Mouse (Mus musculus): Measurements from ENCODE around the gene Pyy. TPM values are rescaled to one million over a fixed set of nuclear protein-coding genes. Genes with fewer than 3 reads are reported as not detected.

Pyy gene
- total RNA-seq, 2 experiments from 2014 or later: not detected

- intact Hi-C loops (cut with DNase I): no loop called here
- DNase-seq (ENCODE audit: low spot score in 2 of 2): peak; percentile 65 to 70
Observed at GRCm38 (mm10) chr11:102096887-102097391, 10.7 kb downstream of the Pyy start.

GRCm38 (mm10) chr11:102096446-102096845 lies 11.2 kb downstream of the Pyy start:
- intact Hi-C loops (cut with DNase I): no loop called here
- no peak for DNase-seq (ENCODE audit: low spot score in 2 of 2)

GRCm38 (mm10) chr11:102095676-102096075 lies 12.0 kb downstream of the Pyy start:
- intact Hi-C loops (cut with DNase I): no loop called here
- DNase-seq (ENCODE audit: low spot score in 2 of 2): no peak

- peak; percentile 73 to 81 for DNase-seq (ENCODE audit: low spot score in 2 of 2)
- intact Hi-C loops (cut with DNase I): loop anchor here (2.0 kb wide), 1 partner anchor 102 kb away; the partner anchor contains the start of gene Dusp3
Observed at GRCm38 (mm10) chr11:102089088-102089808, 18.4 kb downstream of the Pyy start.

GRCm38 (mm10) chr11:102087931-102088898 lies 19.4 kb downstream of the Pyy start, which contains the start of gene Mpp2:
TSS of gene Mpp2 (minus strand) at chr11:102088515.
- DNase-seq (ENCODE audit: low spot score in 2 of 2): peak; percentile 74 to 77
- intact Hi-C loops (cut with DNase I): loop anchor here (1.0 to 2.0 kb wide), 2 partner anchors 27 to 101 kb away; partner anchors contain the start of gene Dusp3

- DNase-seq (ENCODE audit: low spot score in 2 of 2): peak; percentile 82 to 89
- intact Hi-C loops (cut with DNase I): no loop called here
Observed at GRCm38 (mm10) chr11:102087081-102087751, 20.4 kb downstream of the Pyy start.

GRCm38 (mm10) chr11:102086331-102086730 lies 21.3 kb downstream of the Pyy start:
- intact Hi-C loops (cut with DNase I): no loop called here
- peak; percentile 77 to 94 for DNase-seq (ENCODE audit: low spot score in 2 of 2)

GRCm38 (mm10) chr11:102084159-102084558 lies 23.5 kb downstream of the Pyy start:
- intact Hi-C loops (cut with DNase I): no loop called here
- DNase-seq (ENCODE audit: low spot score in 2 of 2): no peak

GRCm38 (mm10) chr11:102083193-102083592 lies 24.4 kb downstream of the Pyy start:
- intact Hi-C loops (cut with DNase I): no loop called here
- peak in 1 of 2 experiments; percentile 67 for DNase-seq (ENCODE audit: low spot score in 2 of 2)

GRCm38 (mm10) chr11:102082322-102082721 lies 25.3 kb downstream of the Pyy start:
- intact Hi-C loops (cut with DNase I): no loop called here

GRCm38 (mm10) chr11:102073722-102074121 lies 33.9 kb downstream of the Pyy start:
- no peak for DNase-seq (ENCODE audit: low spot score in 2 of 2)
- intact Hi-C loops (cut with DNase I): no loop called here

More at GRCm38 (mm10) chr11:102082322-102082721, 25.3 kb downstream of the Pyy start:
- peak; percentile 84 for DNase-seq (ENCODE audit: low spot score in 2 of 2)

GRCm38 (mm10) chr11:102072729-102073128 lies 34.9 kb downstream of the Pyy start:
- intact Hi-C loops (cut with DNase I): no loop called here
- no peak for DNase-seq (ENCODE audit: low spot score in 2 of 2)

- no peak for DNase-seq (ENCODE audit: low spot score in 2 of 2)
- intact Hi-C loops (cut with DNase I): no loop called here
Observed at GRCm38 (mm10) chr11:102070426-102070825, 37.2 kb downstream of the Pyy start.

- intact Hi-C loops (cut with DNase I): no loop called here
- no peak for DNase-seq (ENCODE audit: low spot score in 2 of 2)
Observed at GRCm38 (mm10) chr11:102069633-102070032, 38.0 kb downstream of the Pyy start.

- intact Hi-C loops (cut with DNase I): no loop called here
- DNase-seq (ENCODE audit: low spot score in 2 of 2): no peak
Observed at GRCm38 (mm10) chr11:102068969-102069368, 38.7 kb downstream of the Pyy start.

- intact Hi-C loops (cut with DNase I): loop anchor here (5.0 kb wide), 1 partner anchor 74 kb away; no protein-coding TSS in a partner anchor
- no peak for DNase-seq (ENCODE audit: low spot score in 2 of 2)
Observed at GRCm38 (mm10) chr11:102063076-102063475, 44.6 kb downstream of the Pyy start.

GRCm38 (mm10) chr11:102061941-102062473 lies 45.6 kb downstream of the Pyy start:
- intact Hi-C loops (cut with DNase I): loop anchor here (1.0 to 5.0 kb wide), 2 partner anchors 26 to 75 kb away; partner anchors contain the start of gene Mpp2
- DNase-seq (ENCODE audit: low spot score in 2 of 2): no peak

- intact Hi-C loops (cut with DNase I): loop anchor here (1.0 to 5.0 kb wide), 2 partner anchors 27 to 76 kb away; partner anchors contain the start of gene Mpp2
- peak; percentile 82 to 88 for DNase-seq (ENCODE audit: low spot score in 2 of 2)
Observed at GRCm38 (mm10) chr11:102061236-102061940, 46.2 kb downstream of the Pyy start.
